Mouse (Mus musculus) CH12.LX (cell line): ENCODE results near the gene Gm43064. TPM values are rescaled to one million over a fixed set of nuclear protein-coding genes. Genes with fewer than 3 reads are reported as not detected.

Source experiments
- DNase-seq: peaks from one replicate; pipeline ENCODE4 v3.0.0-alpha.2; 2013; ENCODE audit errors: extremely low read depth
- H3K27ac ChIP-seq: 2 replicates; pipeline ENCODE4 v1.5.1; 2012; ENCODE audit warnings: low read depth, mild to moderate bottlenecking, control low read depth, moderate library complexity; ENCODE audit not compliant: insufficient read depth
- H3K27me3 ChIP-seq: replicated peaks from 2 replicates; pipeline ENCODE3; 2012; ENCODE audit warnings: inconsistent platforms
- H3K36me3 ChIP-seq, 2 experiments: replicated peaks in 1 of 2; 2 replicates each; pipeline versions ENCODE3 to v1.6.1; 2012; ENCODE audit warnings: inconsistent platforms in 1 of 2, low read length in 1 of 2, mild to moderate bottlenecking in 1 of 2, mixed read lengths in 1 of 2, moderate library complexity in 1 of 2; ENCODE audit not compliant: control insufficient read depth in 1 of 2, insufficient read depth in 1 of 2
- H3K4me1 ChIP-seq, 2 experiments: 2 replicates each; pipeline ENCODE4 v1.6.1; 2012; ENCODE audit warnings: inconsistent platforms in 1 of 2, moderate library complexity in 1 of 2; ENCODE audit not compliant: insufficient read depth in 2 of 2, control insufficient read depth in 1 of 2
- H3K4me2 ChIP-seq: 2 replicates; pipeline ENCODE4 v1.6.1; 2012; ENCODE audit warnings: low read depth, mild to moderate bottlenecking, control low read depth; ENCODE audit not compliant: poor library complexity, insufficient read depth, severe bottlenecking
- H3K4me3 ChIP-seq, 3 experiments: fragments of 150-350 bp in 1 of 3; sonication (generic) in 1 of 3; replicated peaks in 1 of 3; 2 replicates each; pipeline versions ENCODE3 to v1.5.1; 2011 to 2012; ENCODE audit warnings: low read depth in 2 of 3, low read length in 2 of 3, mild to moderate bottlenecking in 2 of 3, moderate library complexity in 2 of 3, control low read depth in 1 of 3, improper control_type of control experiment in 1 of 3, inconsistent platforms in 1 of 3, mixed read lengths in 1 of 3; ENCODE audit not compliant: poor library complexity in 1 of 3
- H3K79me2 ChIP-seq: replicated peaks from 2 replicates; pipeline ENCODE4 v1.6.1; 2012; ENCODE audit warnings: mild to moderate bottlenecking, moderate library complexity; ENCODE audit not compliant: control insufficient read depth, poor library complexity, insufficient read depth, severe bottlenecking; ENCODE audit errors: extremely low read depth
- H3K9ac ChIP-seq: 2 replicates; pipeline ENCODE4 v1.6.1; 2012; ENCODE audit warnings: low read depth, mild to moderate bottlenecking, control low read depth, moderate library complexity; ENCODE audit not compliant: insufficient read depth
- H3K9me3 ChIP-seq: replicated peaks from 2 replicates; pipeline ENCODE3; 2012; ENCODE audit warnings: low read length, inconsistent platforms, mixed read lengths
- CHD2 ChIP-seq: IDR thresholded peaks from 2 replicates; pipeline ENCODE4 v1.6.1; 2011; ENCODE audit warnings: low read length, improper control_type of control experiment
- E2F4 ChIP-seq: IDR thresholded peaks from 2 replicates; pipeline ENCODE4 v1.6.1; 2011; ENCODE audit warnings: low read depth, low read length, improper control_type of control experiment; ENCODE audit not compliant: insufficient replicate concordance
- ELF1 ChIP-seq: IDR thresholded peaks from 2 replicates; pipeline ENCODE4 v1.6.1; 2014; ENCODE audit warnings: low read depth, mild to moderate bottlenecking, inconsistent platforms, low read length, improper control_type of control experiment
- EP300 ChIP-seq: IDR thresholded peaks from 2 replicates; pipeline ENCODE4 v1.6.1; 2011; ENCODE audit warnings: low read length, improper control_type of control experiment
- ETS1 ChIP-seq: conservative IDR thresholded peaks from 2 replicates; pipeline ENCODE4 v1.6.1; 2012; ENCODE audit warnings: low read depth, mild to moderate bottlenecking, inconsistent platforms, low read length, improper control_type of control experiment, moderate library complexity
- MAFK ChIP-seq: IDR thresholded peaks from 2 replicates; pipeline ENCODE4 v1.6.1; 2011; ENCODE audit warnings: low read length, improper control_type of control experiment; ENCODE audit not compliant: insufficient replicate concordance
- MEF2A ChIP-seq: IDR thresholded peaks from 2 replicates; pipeline ENCODE4 v1.6.1; 2014; ENCODE audit warnings: low read depth, mild to moderate bottlenecking, inconsistent platforms, low read length, improper control_type of control experiment, borderline replicate concordance
- MYC ChIP-seq: IDR thresholded peaks from 2 replicates; pipeline ENCODE4 v1.6.1; 2011; ENCODE audit warnings: low read depth, mild to moderate bottlenecking, improper control_type of control experiment, low read length
- NELFE ChIP-seq: IDR thresholded peaks from 2 replicates; pipeline ENCODE4 v1.6.1; 2011; ENCODE audit warnings: low read depth, low read length, improper control_type of control experiment
- PAX5 ChIP-seq: IDR thresholded peaks from 2 replicates; pipeline ENCODE4 v1.6.1; 2012; ENCODE audit warnings: low read length, inconsistent platforms, mixed read lengths
- POLR2A ChIP-seq: IDR thresholded peaks from 2 replicates; pipeline ENCODE4 v1.6.1; 2011; ENCODE audit warnings: low read depth, mild to moderate bottlenecking, improper control_type of control experiment, low read length
- POLR2AphosphoS2 ChIP-seq: IDR thresholded peaks from 2 replicates; pipeline ENCODE4 v1.6.1; 2011; ENCODE audit warnings: low read depth, low read length, improper control_type of control experiment
- SIN3A ChIP-seq: IDR thresholded peaks from 2 replicates; pipeline ENCODE4 v1.6.1; 2012; ENCODE audit warnings: low read length, improper control_type of control experiment, inconsistent platforms
- SMC3 ChIP-seq: IDR thresholded peaks from 2 replicates; pipeline ENCODE4 v1.6.1; 2011; ENCODE audit warnings: low read depth, low read length, improper control_type of control experiment
- TCF12 ChIP-seq: IDR thresholded peaks from 2 replicates; pipeline ENCODE4 v1.6.1; 2014; ENCODE audit warnings: low read depth, mild to moderate bottlenecking, inconsistent platforms, low read length, improper control_type of control experiment
- UBTF ChIP-seq: IDR thresholded peaks from 2 replicates; pipeline ENCODE4 v1.6.1; 2012; ENCODE audit warnings: low read depth, mild to moderate bottlenecking, inconsistent platforms, low read length, improper control_type of control experiment, moderate library complexity
- USF2 ChIP-seq: conservative IDR thresholded peaks from 2 replicates; pipeline ENCODE4 v1.6.1; 2011; ENCODE audit warnings: low read depth, low read length, improper control_type of control experiment
- ZC3H11A ChIP-seq: IDR thresholded peaks from 2 replicates; pipeline ENCODE4 v1.6.1; 2012; ENCODE audit warnings: low read depth, mild to moderate bottlenecking, inconsistent platforms, low read length, improper control_type of control experiment
- ZKSCAN1 ChIP-seq: IDR thresholded peaks from 2 replicates; pipeline ENCODE4 v1.6.1; 2012; ENCODE audit warnings: low read depth, inconsistent platforms, low read length, improper control_type of control experiment, borderline replicate concordance
- ZNF384 ChIP-seq: IDR thresholded peaks from 2 replicates; pipeline ENCODE4 v1.6.1; 2012; ENCODE audit warnings: low read depth, low read length, improper control_type of control experiment, inconsistent platforms
- dilution Hi-C: fragments of 300-500 bp; cut with MboI; formaldehyde crosslinking; loops from 2 replicates; pipeline ENCODE4 v1.14.3; 2020; ENCODE audit warnings: low sequenced_read_pairs; ENCODE audit not compliant: extremely low pct_unique_long_range_greater_than_20kb, extremely low pct_ligation_motif_present
- in situ Hi-C: fragments of 300-500 bp; cut with MboI; formaldehyde crosslinking; loops from 3 replicates; pipeline ENCODE4 v1.14.3; 2019; ENCODE audit warnings: low sequenced_read_pairs, low pct_ligation_motif_present, low pct_unique_long_range_greater_than_20kb, mixed read lengths
- polyA plus RNA-seq: library from polyadenylated mRNA; unstranded; fragments of >175 nt; gene quantifications from 2 replicates; pipeline ENCODE4 v1.2.1, GENCODE M21; 2012; ENCODE audit warnings: low read depth; ENCODE audit not compliant: insufficient read length
- total RNA-seq, 2 experiments: library from RNA; depleted of rRNA; stranded (reverse); fragments of 300-350 nt in 1 of 2; fragments of >200 nt in 1 of 2; gene quantifications; 2 replicates each; pipeline ENCODE4 v1.2.3; 2012 to 2014

Gm43064 gene
- total and polyA plus RNA-seq, 3 experiments, result 0.91 to 3.1 TPM; not detected in 1

DNA sequence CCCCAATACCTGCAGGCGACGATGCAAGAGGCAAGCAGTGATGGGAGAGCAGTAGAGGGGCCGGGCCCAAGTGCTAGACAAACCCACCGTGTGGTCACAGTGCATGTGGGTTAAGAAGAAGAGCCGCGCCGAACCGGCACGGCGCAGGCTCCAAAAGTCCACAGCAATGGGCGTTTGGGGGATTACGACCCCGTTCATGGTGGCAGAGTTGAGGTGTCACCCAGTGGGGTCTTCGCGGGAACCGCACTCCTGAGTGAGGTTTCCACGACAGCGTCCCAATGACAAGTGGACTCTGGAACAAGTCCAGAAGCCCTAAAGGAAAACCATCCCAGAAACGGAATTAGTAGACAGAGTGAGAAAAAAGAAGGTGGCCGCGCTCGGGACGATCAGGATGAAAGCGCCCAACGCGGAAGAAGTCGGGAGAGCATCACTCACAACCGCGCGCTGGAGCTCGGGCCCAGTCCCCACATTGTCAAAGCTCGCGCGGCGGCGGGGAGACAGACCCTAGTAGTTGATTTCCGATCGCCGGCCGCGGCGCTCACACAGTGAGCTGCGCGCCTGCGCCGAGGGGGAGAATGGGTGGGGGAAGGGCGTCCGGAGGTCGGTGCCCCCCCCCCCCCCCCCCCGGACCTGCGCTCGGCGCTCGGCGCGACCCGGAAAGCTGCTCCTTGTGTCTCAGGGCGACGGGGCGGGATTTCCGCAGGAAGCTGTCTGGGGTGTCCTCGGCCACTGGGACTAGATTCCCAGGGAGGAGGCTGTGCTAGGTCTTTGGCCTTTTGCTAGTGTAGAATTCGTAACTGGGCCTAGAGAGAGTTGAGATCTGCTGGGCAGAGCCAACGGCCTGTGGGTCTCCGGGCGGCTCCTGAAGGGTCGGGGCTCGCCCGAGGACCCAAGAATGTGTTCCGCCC lies at the start of gene Gm43064, which contains the start of the genes Dclre1b and Ap4b1 (continued):
- no peak for TF ChIP-seq ZC3H11A
- TF ChIP-seq, all 38 proteins: peak for 21

GRCm38 (mm10) chr3:103766789-103767188 lies 42.6 kb upstream of the Gm43064 start:
- H3K9me3 ChIP-seq, result no peaks in the 10 kb centered on the region
- no peak overlapping the region for H3K27ac ChIP-seq
- no peak for DNase-seq
- dilution Hi-C loops (no loop called here), in situ Hi-C loops (no loop called here)
- no peak overlapping the region for H3K9ac ChIP-seq
- no peak overlapping the region for H3K4me2 ChIP-seq
- no peak overlapping the region for H3K4me3 ChIP-seq
- no peaks in the 10 kb centered on the region for H3K27me3 ChIP-seq
- TF ChIP-seq USF2 (no peak), POLR2AphosphoS2 (no peak)
- H3K4me1 ChIP-seq, result peaks cover 2 to 24% of the 10 kb centered on the region in 2 experiments; a peak in 3 of 4 replicates
- H3K36me3 ChIP-seq, result peaks cover 42 to 82% of the 10 kb centered on the region in 2 experiments
- peaks cover 54% of the 10 kb centered on the region for H3K79me2 ChIP-seq

DNA sequence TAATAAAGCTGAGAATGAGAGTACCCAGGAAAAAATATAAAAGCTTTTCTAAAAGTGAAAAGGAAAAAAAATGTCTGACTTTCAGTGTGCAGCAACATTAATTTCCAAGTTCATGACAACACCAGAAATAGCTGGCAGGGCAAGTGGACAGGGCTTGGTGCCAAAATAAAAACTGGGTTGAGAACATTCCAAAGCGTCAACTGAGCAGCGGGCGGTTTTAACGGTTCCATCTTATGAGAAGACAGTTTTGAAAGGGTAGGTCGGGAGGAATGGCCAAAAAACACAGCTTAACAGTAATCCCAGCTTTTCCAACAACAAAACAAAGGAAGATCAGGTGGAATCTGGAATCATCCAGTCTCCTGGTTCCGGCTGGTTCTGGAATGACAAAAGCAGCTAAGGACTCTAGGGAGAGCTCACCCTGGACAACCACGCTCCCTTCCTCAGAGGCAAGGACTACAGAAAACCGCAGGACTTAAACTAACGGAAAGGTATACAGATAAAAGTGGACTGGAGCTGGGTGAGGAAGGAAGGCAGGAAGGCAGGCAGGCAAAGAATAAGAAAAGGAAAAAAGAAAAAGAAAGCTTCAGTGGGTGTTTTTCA lies 37.7 kb upstream of the Gm43064 start:
- Histone ChIP-seq H3K4me3 (no peak overlapping the region), H3K27ac (no peak overlapping the region), H3K9ac (no peak overlapping the region), H3K4me1 (peaks cover 6 to 58% of the 10 kb centered on the region in 2 experiments), H3K36me3 (peaks cover 20 to 56% of the 10 kb centered on the region in 2 experiments), H3K4me2 (no peak overlapping the region), H3K9me3 (no peaks in the 10 kb centered on the region), H3K27me3 (no peaks in the 10 kb centered on the region), H3K79me2 (peaks cover 77% of the 10 kb centered on the region)
- no peak for DNase-seq
- in situ Hi-C loops, result no loop called here
- dilution Hi-C loops, result no loop called here
- TF ChIP-seq ZKSCAN1 (no peak), SMC3 (no peak), ZNF384 (no peak), MYC (no peak), SIN3A (no peak), ELF1 (no peak), EP300 (no peak), NELFE (no peak), ETS1 (no peak), POLR2A (no peak), CHD2 (no peak), UBTF (no peak), MAFK (no peak), POLR2AphosphoS2 (no peak), E2F4 (no peak), TCF12 (no peak), PAX5 (no peak), MEF2A (no peak)
